Mouse (Mus musculus) limb, embryonic 14.5 days (tissue): ENCODE data around the gene Arrb2. TPM values are rescaled to one million over a fixed set of nuclear protein-coding genes. Genes with fewer than 3 reads are reported as not detected.

Source experiments
- ATAC-seq: fragments of 200-750 bp; cut with Nextera tagmentation; 2 replicates; pipeline ENCODE4 v1.8.0; 2017; ENCODE audit warnings: low read depth, moderate number of reproducible peaks, moderate TSS enrichment; ENCODE audit not compliant: low FRiP score
- DNase-seq: peaks from one replicate; pipeline ENCODE4 v3.0.0-alpha.2; 2015; ENCODE audit warnings: low spot score
- H3K27ac ChIP-seq: fragments of 300-500 bp; sonication (generic); replicated peaks from 2 replicates; pipeline ENCODE4 v1.5.1; 2014; ENCODE audit warnings: low read depth, mild to moderate bottlenecking, low read length, moderate library complexity, mixed read lengths
- H3K27me3 ChIP-seq: fragments of 300-500 bp; sonication (generic); 2 replicates; pipeline ENCODE4 v1.6.1; 2014; ENCODE audit warnings: low read length, mixed read lengths; ENCODE audit not compliant: control insufficient read depth, insufficient read depth
- H3K36me3 ChIP-seq: fragments of 300-500 bp; sonication (generic); 2 replicates; pipeline ENCODE4 v1.6.1; 2014; ENCODE audit warnings: mild to moderate bottlenecking, low read length, moderate library complexity, mixed read lengths; ENCODE audit not compliant: control insufficient read depth, insufficient read depth
- H3K4me1 ChIP-seq: fragments of 300-500 bp; sonication (generic); 2 replicates; pipeline ENCODE4 v1.6.1; 2014; ENCODE audit warnings: antibody characterized with exemption, low read length, mixed read lengths; ENCODE audit not compliant: control insufficient read depth, insufficient read depth
- H3K4me2 ChIP-seq: fragments of 300-500 bp; sonication (generic); replicated peaks from 2 replicates; pipeline ENCODE4 v1.6.1; 2014; ENCODE audit warnings: low read depth, mild to moderate bottlenecking, low read length, moderate library complexity; ENCODE audit not compliant: severe bottlenecking
- H3K4me3 ChIP-seq: fragments of 300-500 bp; sonication (generic); replicated peaks from 2 replicates; pipeline ENCODE4 v1.5.1; 2014; ENCODE audit warnings: low read length
- H3K9ac ChIP-seq: fragments of 300-500 bp; sonication (generic); 2 replicates; pipeline ENCODE4 v1.6.1; 2014; ENCODE audit warnings: mild to moderate bottlenecking, low read depth, low read length, moderate library complexity; ENCODE audit not compliant: severe bottlenecking
- H3K9me3 ChIP-seq: fragments of 300-500 bp; sonication (generic); 2 replicates; pipeline ENCODE4 v1.6.1; 2016; ENCODE audit warnings: low read length; ENCODE audit not compliant: control insufficient read depth
- POLR2A ChIP-seq: fragments of 200-500 bp; IDR thresholded peaks from 2 replicates; pipeline ENCODE4 v1.8.0; 2012; ENCODE audit warnings: inconsistent platforms, mild to moderate bottlenecking, moderate library complexity, borderline replicate concordance; ENCODE audit not compliant: insufficient read depth, insufficient read length; ENCODE audit errors: extremely low read depth
- WGBS: fragments of 180-500 bp; shearing (Covaris S2); extraction: QIAGEN DNeasy Blood & Tissue Kit; methylation state at CpG from one replicate; pipeline ENCODE4 v1.1.7; 2014; 5-methylcytosine and 5-hydroxymethylcytosine counted together
- polyA plus RNA-seq, 2 experiments: library from polyadenylated mRNA; depleted of rRNA in 1 of 2; stranded (reverse) in 1 of 2; unstranded in 1 of 2; fragments of >200 nt; fragmentation: Nextera tagmentation in 1 of 2; extraction: Ambion mirVana in 1 of 2; gene quantifications; 2 replicates each; pipeline versions ENCODE4 v1.2.1 to v1.2.3; 2012 to 2014

The Arrb2 gene
- polyA plus RNA-seq, 2 experiments: 21.5 to 48.7 TPM

- Histone ChIP-seq H3K27me3 (no peaks in the 10 kb centered on the region), H3K4me3 (peak within 1 kb of the TSS; percentile 70), H3K4me1 (peaks cover 6% of the 10 kb centered on the region), H3K27ac (peak within 1 kb of the TSS; percentile 96), H3K9me3 (no peaks in the 10 kb centered on the region), H3K4me2 (peak within 1 kb of the TSS; percentile 51), H3K9ac (peak within 1 kb of the TSS; percentile 74), H3K36me3 (peaks cover 6% of the 10 kb centered on the region)
- ATAC-seq (peak; percentile 98), DNase-seq (peak; percentile 97)
- WGBS: under 1% methylated on average over 45 of the region's 46 CpGs
- peak; percentile 60; the same call in 1 of the 2 replicates for TF ChIP-seq POLR2A
Measured at GRCm38 (mm10) chr11:70451797-70452498, 19.5 kb downstream of the Arrb2 start, which contains the start of gene Med11. Gene Med11, plus strand, starts transcription at chr11:70451919.

- Histone ChIP-seq H3K36me3 (peaks cover 6% of the 10 kb centered on the region), H3K4me3 (no peak overlapping the region), H3K9me3 (no peaks in the 10 kb centered on the region), H3K9ac (no peak overlapping the region), H3K4me2 (no peak overlapping the region), H3K4me1 (peaks cover 7% of the 10 kb centered on the region), H3K27ac (no peak overlapping the region), H3K27me3 (peaks cover under 1% of the 10 kb centered on the region; the same call in 1 of the 2 replicates)
- WGBS: 86% methylated on average over 9 of the region's 9 CpGs
- TF ChIP-seq POLR2A: no peak
- ATAC-seq (no peak), DNase-seq (no peak)
Measured at GRCm38 (mm10) chr11:70453261-70454044, 21.0 kb downstream of the Arrb2 start.

GRCm38 (mm10) chr11:70458688-70459600 is 26.5 kb downstream of the Arrb2 start, which contains the start of gene Zmynd15:
Gene Zmynd15, plus strand, starts transcription at chr11:70459433.
- WGBS: 15% methylated on average over 31 of the region's 32 CpGs
- H3K4me2 ChIP-seq: peak within 1 kb of the TSS; percentile 92
- DNase-seq (no peak), ATAC-seq (no peak)
- peak within 1 kb of the TSS; percentile 56 for H3K4me3 ChIP-seq
- no peak within 1 kb of the TSS for H3K27ac ChIP-seq
- peaks cover 5% of the 10 kb centered on the region; the same call in 1 of the 2 replicates for H3K4me1 ChIP-seq
- TF ChIP-seq POLR2A: no peak
- H3K27me3 ChIP-seq: peaks cover 13% of the 10 kb centered on the region
- H3K9ac ChIP-seq: peak within 1 kb of the TSS; percentile 67
- H3K9me3 ChIP-seq: no peaks in the 10 kb centered on the region
- no peaks in the 10 kb centered on the region for H3K36me3 ChIP-seq

GRCm38 (mm10) chr11:70459601-70460101 is 27.2 kb downstream of the Arrb2 start, which contains the start of gene Cxcl16:
Gene Cxcl16, minus strand, starts transcription at chr11:70459984.
- ATAC-seq (no peak), DNase-seq (no peak)
- Histone ChIP-seq H3K9ac (peak within 1 kb of the TSS; percentile 67), H3K27me3 (peaks cover 17% of the 10 kb centered on the region), H3K4me3 (peak within 1 kb of the TSS; percentile 56), H3K4me1 (peaks cover 5% of the 10 kb centered on the region; the same call in 1 of the 2 replicates), H3K36me3 (no peaks in the 10 kb centered on the region), H3K4me2 (peak within 1 kb of the TSS; percentile 92), H3K9me3 (no peaks in the 10 kb centered on the region), H3K27ac (no peak within 1 kb of the TSS)
- TF ChIP-seq POLR2A: no peak
- WGBS: 3% methylated on average over 30 of the region's 30 CpGs
